Mouse (Mus musculus): ENCODE data around the gene Tpx2. TPM values are rescaled to one million over a fixed set of nuclear protein-coding genes. Genes with fewer than 3 reads are reported as not detected.
A peak's percentile ranks its signal among the peaks of the same experiment; 100 is the strongest.

Gene Tpx2
- polyA plus RNA-seq, 1 experiment from 2014 or later: 81.5 TPM

DNA sequence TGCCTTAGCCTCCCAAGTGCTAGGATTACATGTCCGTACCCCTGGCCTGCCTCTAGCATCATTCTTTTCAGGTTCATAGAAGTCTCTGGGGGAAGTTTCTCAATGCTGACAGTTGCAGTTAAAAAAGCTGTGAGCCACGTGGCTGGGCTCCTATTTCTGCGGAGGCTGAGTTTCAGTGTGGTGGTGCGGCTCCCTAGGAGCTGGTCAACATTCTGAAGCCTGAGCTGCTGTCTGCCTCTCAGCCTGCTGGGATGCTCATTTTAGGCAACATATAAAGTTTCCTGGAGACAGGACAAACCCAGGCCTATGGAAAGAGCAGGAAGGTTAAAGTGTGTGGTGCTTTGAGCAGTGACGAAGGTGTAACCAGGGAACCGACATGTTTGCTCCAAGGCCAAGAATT is 51.2 kb downstream of the Tpx2 start:
- Histone ChIP-seq H3K9me3 (replicated peaks; ENCODE audit: control insufficient read depth, low read length) (no peaks in the 10 kb centered on the region), H3K36me3 (ENCODE audit: control insufficient read depth, insufficient read depth, low read length) (peaks cover 23% of the 10 kb centered on the region), H3K4me1 (ENCODE audit: control insufficient read depth, insufficient read depth, low read length) (no peaks in the 10 kb centered on the region), H3K9ac (ENCODE audit: low read length) (no peak overlapping the region), H3K27me3 (replicated peaks; ENCODE audit: control insufficient read depth, insufficient read depth, low read length) (no peaks in the 10 kb centered on the region), H3K4me3 (ENCODE audit: low read depth, low read length) (no peak overlapping the region), H3K4me2 (ENCODE audit: low read length) (no peak overlapping the region), H3K27ac (ENCODE audit: low read depth, low read length) (no peak overlapping the region)
- 80% methylated on average over 6 of the region's 6 CpGs for WGBS
- no peak for ATAC-seq
- no peak for DNase-seq (ENCODE audit: low spot score)

DNA sequence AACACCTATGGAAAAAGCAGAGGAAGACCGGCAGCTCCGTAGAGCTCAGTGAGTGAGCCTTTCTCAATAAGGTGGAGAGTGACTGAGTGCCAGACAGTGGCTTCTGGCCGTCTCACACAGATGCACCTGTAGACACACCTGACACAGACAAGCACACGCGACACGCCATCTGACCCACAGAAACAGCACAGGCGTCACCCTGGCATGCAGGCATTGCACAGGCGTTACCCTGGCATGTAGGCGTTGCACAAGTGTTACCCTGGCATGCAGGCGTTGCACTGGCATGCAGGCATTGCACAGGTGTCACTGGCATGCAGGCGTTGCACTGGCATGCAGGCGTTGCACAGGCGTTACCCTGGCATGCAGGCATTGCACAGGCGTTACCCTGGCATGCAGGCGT is 53.5 kb downstream of the Tpx2 start:
- ATAC-seq (no peak), DNase-seq (ENCODE audit: low spot score) (no peak)
- Histone ChIP-seq H3K9ac (ENCODE audit: low read length) (no peak overlapping the region), H3K27me3 (replicated peaks; ENCODE audit: control insufficient read depth, insufficient read depth, low read length) (no peaks in the 10 kb centered on the region), H3K9me3 (replicated peaks; ENCODE audit: control insufficient read depth, low read length) (no peaks in the 10 kb centered on the region), H3K4me3 (ENCODE audit: low read depth, low read length) (no peak overlapping the region), H3K4me2 (ENCODE audit: low read length) (no peak overlapping the region), H3K4me1 (ENCODE audit: control insufficient read depth, insufficient read depth, low read length) (no peaks in the 10 kb centered on the region), H3K36me3 (ENCODE audit: control insufficient read depth, insufficient read depth, low read length) (peaks cover 3% of the 10 kb centered on the region; the same call in 1 of the 2 replicates), H3K27ac (ENCODE audit: low read depth, low read length) (no peak overlapping the region)
- WGBS: 93% methylated on average over 15 of the region's 15 CpGs

DNA sequence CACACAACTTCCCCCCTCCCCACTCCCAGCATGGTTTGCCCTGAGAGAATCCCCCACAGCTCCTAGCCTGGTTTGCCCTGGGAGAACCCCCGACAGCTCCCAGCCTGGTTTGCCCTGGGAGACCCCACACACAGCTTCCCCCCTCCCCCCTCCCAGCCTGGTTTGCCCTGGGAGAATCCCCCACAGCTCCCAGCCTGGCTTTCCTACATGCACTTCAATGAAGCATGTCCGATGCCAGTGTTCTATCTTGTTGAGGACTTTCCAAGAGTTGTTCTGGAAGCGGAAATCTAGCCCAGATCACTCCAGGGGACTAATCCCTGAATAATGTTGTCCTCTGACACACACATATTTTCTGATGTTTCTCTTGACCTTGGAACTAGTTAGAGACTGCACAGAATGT is 54.9 kb downstream of the Tpx2 start:
- Histone ChIP-seq H3K9ac (ENCODE audit: low read length) (no peak overlapping the region), H3K9me3 (replicated peaks; ENCODE audit: control insufficient read depth, low read length) (no peaks in the 10 kb centered on the region), H3K4me2 (ENCODE audit: low read length) (no peak overlapping the region), H3K27me3 (replicated peaks; ENCODE audit: control insufficient read depth, insufficient read depth, low read length) (no peaks in the 10 kb centered on the region), H3K27ac (ENCODE audit: low read depth, low read length) (no peak overlapping the region), H3K36me3 (ENCODE audit: control insufficient read depth, insufficient read depth, low read length) (no peaks in the 10 kb centered on the region), H3K4me3 (ENCODE audit: low read depth, low read length) (no peak overlapping the region), H3K4me1 (ENCODE audit: control insufficient read depth, insufficient read depth, low read length) (peaks cover 7% of the 10 kb centered on the region; the same call in 1 of the 2 replicates)
- ATAC-seq (no peak), DNase-seq (ENCODE audit: low spot score) (no peak)
- 18% methylated on average over 3 of the region's 3 CpGs for WGBS

DNA sequence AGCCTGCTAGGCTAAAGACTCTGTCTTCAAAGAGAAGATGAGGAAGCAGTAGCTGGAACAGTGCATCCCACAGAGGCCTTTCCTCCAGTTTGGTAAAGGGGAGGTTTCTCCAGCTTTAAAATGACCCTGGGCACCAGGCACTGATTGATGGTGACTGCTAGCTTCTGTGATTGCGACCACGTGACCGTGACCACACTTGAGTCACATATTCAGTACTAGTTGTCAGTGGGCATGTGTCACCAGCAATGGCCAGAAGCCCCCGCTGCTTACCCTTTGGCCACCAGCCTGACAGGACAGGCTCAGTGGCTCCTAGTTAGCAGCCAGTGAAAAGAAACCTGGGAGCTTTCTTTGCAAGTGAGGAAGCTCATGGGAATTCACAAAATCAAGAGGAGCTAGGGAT is 55.8 kb downstream of the Tpx2 start:
- no peaks in the 10 kb centered on the region for H3K36me3 ChIP-seq (ENCODE audit: control insufficient read depth, insufficient read depth, low read length)
- 87% methylated on average over 4 of the region's 4 CpGs for WGBS

DNA sequence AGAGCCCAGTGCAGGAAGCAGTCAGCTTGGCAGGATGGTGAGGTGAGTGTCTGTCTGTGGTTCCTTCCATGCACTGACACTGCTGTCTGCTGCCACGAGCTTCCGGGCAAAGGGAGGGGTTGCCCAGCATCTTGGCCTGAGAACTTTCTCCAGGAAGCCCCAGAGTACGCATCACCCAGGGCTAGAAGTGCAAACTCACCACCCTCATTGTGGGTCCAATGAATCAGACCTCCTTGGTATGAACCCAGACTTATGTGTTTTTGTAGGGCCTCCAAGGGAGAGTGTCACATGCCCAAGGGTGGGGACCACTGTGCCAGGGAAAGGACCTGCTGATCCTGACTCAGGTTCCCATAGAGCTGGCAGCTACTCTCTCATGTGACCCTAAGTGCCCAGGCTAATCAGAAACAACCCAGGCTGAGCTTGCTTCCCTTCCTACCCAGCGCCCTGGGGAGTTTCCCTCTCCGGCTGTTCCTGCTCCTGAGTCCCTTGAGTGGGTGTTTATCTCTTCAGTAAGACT is 56.4 kb downstream of the Tpx2 start:
- Histone ChIP-seq H3K4me2 (ENCODE audit: low read length) (no peak overlapping the region), H3K36me3 (ENCODE audit: control insufficient read depth, insufficient read depth, low read length) (no peaks in the 10 kb centered on the region), H3K4me1 (ENCODE audit: control insufficient read depth, insufficient read depth, low read length) (peaks cover 7% of the 10 kb centered on the region; the same call in 1 of the 2 replicates), H3K27me3 (replicated peaks; ENCODE audit: control insufficient read depth, insufficient read depth, low read length) (no peaks in the 10 kb centered on the region), H3K9ac (ENCODE audit: low read length) (no peak overlapping the region), H3K4me3 (ENCODE audit: low read depth, low read length) (no peak overlapping the region), H3K27ac (ENCODE audit: low read depth, low read length) (no peak overlapping the region), H3K9me3 (replicated peaks; ENCODE audit: control insufficient read depth, low read length) (no peaks in the 10 kb centered on the region)
- DNase-seq (ENCODE audit: low spot score) (no peak), ATAC-seq (no peak)
- 79% methylated on average over 5 of the region's 5 CpGs for WGBS

More for the DNA sequence above, 55.8 kb downstream of the Tpx2 start:
- no peak overlapping the region for H3K27ac ChIP-seq (ENCODE audit: low read depth, low read length)
- ATAC-seq (no peak), DNase-seq (ENCODE audit: low spot score) (no peak)
- no peak overlapping the region for H3K4me3 ChIP-seq (ENCODE audit: low read depth, low read length)
- H3K4me1 ChIP-seq (ENCODE audit: control insufficient read depth, insufficient read depth, low read length): peaks cover 7% of the 10 kb centered on the region; the same call in 1 of the 2 replicates
- H3K9me3 ChIP-seq (replicated peaks; ENCODE audit: control insufficient read depth, low read length): no peaks in the 10 kb centered on the region
- H3K27me3 ChIP-seq (replicated peaks; ENCODE audit: control insufficient read depth, insufficient read depth, low read length): no peaks in the 10 kb centered on the region
- no peak overlapping the region for H3K9ac ChIP-seq (ENCODE audit: low read length)
- H3K4me2 ChIP-seq (ENCODE audit: low read length): no peak overlapping the region

DNA sequence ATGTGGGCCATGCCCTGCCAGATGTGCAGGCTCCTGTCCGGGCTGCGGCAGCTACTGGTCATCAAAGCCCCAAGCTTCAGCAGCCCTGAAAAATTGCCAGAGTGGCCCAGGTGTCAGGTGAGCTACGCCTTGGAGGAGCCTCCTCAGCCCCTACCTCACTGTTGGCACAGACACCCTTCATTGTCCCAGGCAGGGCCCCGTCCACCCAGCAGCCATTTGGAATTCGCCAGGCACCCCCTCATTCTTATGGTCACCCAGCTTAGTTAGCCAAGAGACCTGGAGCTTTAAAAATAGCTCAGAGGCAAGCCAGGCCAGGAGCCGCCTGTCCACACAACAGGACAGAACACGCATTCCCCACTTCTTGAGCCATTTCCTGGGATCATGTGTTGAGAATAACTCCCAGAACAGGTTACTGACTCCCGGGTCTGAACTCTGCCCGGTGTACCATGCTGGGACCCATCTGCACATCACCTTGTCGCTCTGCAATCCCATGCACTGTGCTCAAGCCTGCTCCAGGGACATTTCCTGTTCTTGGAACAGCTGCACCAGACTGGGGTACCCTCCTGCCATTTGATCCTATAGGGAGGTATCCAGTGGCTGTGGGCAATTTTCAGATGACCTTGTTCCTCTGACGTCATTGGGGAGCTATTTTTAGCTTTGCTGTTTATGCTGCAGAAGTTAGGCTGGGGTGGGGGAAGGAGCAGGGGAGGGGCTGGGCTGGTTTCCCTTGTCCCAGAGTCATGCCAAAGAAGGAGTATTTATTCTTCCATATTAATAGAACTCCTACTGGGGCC is 57.5 kb downstream of the Tpx2 start:
- Histone ChIP-seq H3K36me3 (ENCODE audit: control insufficient read depth, insufficient read depth, low read length) (no peaks in the 10 kb centered on the region), H3K27ac (ENCODE audit: low read depth, low read length) (no peak overlapping the region), H3K4me2 (ENCODE audit: low read length) (no peak overlapping the region), H3K4me3 (ENCODE audit: low read depth, low read length) (no peak overlapping the region), H3K4me1 (ENCODE audit: control insufficient read depth, insufficient read depth, low read length) (peaks cover 7% of the 10 kb centered on the region; the same call in 1 of the 2 replicates), H3K27me3 (replicated peaks; ENCODE audit: control insufficient read depth, insufficient read depth, low read length) (no peaks in the 10 kb centered on the region), H3K9me3 (replicated peaks; ENCODE audit: control insufficient read depth, low read length) (no peaks in the 10 kb centered on the region), H3K9ac (ENCODE audit: low read length) (no peak overlapping the region)
- DNase-seq (ENCODE audit: low spot score): no peak
- no peak for ATAC-seq
- 74% methylated on average over 11 of the region's 11 CpGs for WGBS

DNA sequence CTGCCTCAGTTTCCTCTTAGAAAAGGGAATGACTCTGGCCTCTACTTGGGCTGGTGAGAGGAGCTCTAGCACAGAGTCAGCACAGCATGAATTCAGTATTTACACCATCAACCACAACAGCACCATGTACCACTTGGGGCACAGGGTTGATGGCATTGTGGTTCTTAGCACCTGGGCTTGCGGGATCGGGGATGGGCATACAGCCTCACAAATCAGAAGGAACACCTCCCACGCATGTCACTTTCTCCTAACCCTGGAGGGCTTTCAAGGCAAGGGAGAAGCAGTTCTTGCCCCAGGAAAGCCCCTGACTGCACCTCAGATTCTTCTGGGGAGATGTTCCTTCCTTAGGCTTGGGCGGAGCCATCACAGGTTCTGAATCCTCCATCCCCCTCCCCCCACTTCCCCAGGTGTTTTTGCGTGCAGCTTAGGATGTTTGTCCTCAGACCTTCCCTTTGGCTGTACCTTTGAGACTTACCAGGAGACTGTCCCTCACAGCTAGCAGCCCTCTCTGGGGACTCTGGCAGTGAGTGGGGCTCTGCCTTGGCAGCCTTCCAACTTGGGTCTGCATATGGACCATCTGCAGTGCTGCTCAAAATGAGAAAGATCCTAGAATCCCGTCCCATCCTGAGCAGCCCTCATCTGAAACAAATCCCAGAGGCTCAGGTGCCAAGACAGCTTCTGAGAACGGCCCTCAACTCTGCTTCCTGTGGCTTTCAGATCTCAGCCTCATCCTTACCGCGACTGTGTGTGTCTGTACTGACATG is 58.7 kb downstream of the Tpx2 start:
- DNase-seq (ENCODE audit: low spot score) (peak; percentile 43), ATAC-seq (no peak)
- Histone ChIP-seq H3K27ac (ENCODE audit: low read depth, low read length) (no peak overlapping the region), H3K9ac (ENCODE audit: low read length) (0 out of 2 replicates have a peak overlapping the region, but pooled peaks have one; percentile 9), H3K4me2 (ENCODE audit: low read length) (no peak overlapping the region), H3K4me3 (ENCODE audit: low read depth, low read length) (no peak overlapping the region), H3K9me3 (replicated peaks; ENCODE audit: control insufficient read depth, low read length) (no peaks in the 10 kb centered on the region), H3K4me1 (ENCODE audit: control insufficient read depth, insufficient read depth, low read length) (peaks cover 7% of the 10 kb centered on the region; the same call in 1 of the 2 replicates), H3K27me3 (replicated peaks; ENCODE audit: control insufficient read depth, insufficient read depth, low read length) (no peaks in the 10 kb centered on the region), H3K36me3 (ENCODE audit: control insufficient read depth, insufficient read depth, low read length) (no peaks in the 10 kb centered on the region)
- 70% methylated on average over 9 of the region's 9 CpGs for WGBS

DNA sequence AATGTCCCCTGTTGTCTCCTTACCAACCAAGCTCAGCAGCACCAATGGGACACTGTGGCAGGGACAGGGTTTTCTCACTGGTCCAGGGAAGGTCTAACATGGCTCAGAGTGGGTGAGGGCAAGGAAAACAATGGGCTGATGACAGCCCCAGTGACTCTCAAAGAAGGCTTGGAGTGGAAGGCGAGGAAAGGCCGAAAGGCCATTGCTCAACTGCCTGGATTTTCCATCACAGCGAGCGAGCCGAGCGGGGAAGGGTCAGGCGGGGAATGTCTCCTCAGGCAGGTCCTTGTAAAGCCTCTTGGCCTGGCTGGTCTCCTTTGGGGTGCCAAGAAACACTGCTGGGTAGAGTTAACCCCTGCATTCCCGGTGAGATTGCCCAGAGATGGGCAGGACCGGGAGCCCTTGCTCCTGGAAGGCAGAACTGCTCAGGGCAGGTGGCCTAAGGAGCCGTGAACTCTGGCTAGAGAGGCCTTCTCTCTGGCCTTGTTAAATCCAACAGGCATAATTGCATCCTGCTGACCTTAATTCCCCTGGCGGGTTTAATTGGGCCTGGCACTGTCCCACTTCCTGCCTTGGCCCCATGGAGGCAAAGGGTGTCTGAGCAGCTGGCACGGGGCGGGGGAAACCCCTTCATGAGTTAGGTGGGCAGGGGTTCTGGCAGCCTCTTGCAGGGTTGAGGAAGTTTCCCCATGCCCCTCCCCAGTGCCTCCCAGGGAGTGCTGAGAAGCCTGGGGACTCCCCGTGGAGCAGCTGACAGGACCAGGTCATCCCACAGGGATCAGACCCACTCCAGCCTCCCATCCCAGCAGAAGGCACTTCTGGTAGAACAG is 59.6 kb downstream of the Tpx2 start:
- ATAC-seq: no peak
- WGBS: 49% methylated on average over 14 of the region's 14 CpGs

More for the DNA sequence above, 59.6 kb downstream of the Tpx2 start:
- Histone ChIP-seq H3K4me1 (ENCODE audit: control insufficient read depth, insufficient read depth, low read length) (peaks cover 7% of the 10 kb centered on the region; the same call in 1 of the 2 replicates), H3K4me3 (ENCODE audit: low read depth, low read length) (no peak overlapping the region), H3K9ac (ENCODE audit: low read length) (0 out of 2 replicates have a peak overlapping the region, but pooled peaks have one; percentile 9), H3K9me3 (replicated peaks; ENCODE audit: control insufficient read depth, low read length) (no peaks in the 10 kb centered on the region), H3K36me3 (ENCODE audit: control insufficient read depth, insufficient read depth, low read length) (no peaks in the 10 kb centered on the region), H3K27me3 (replicated peaks; ENCODE audit: control insufficient read depth, insufficient read depth, low read length) (peaks cover 7% of the 10 kb centered on the region), H3K4me2 (ENCODE audit: low read length) (no peak overlapping the region), H3K27ac (ENCODE audit: low read depth, low read length) (no peak overlapping the region)
- no peak for DNase-seq (ENCODE audit: low spot score)

Data from forebrain, embryonic 14.5 days (tissue).